Mouse (Mus musculus): ENCODE data around the gene Cd28.

- TF ChIP-seq EP300 (IDR thresholded peaks at IDR 0.05; ENCODE audit: low read length): no peak
- no peak for TF ChIP-seq POLR2A (IDR thresholded peaks at IDR 0.05; ENCODE audit: low read depth, low read length)
- TF ChIP-seq CTCF (conservative IDR thresholded peaks at IDR 0.05 in 1 of 2, IDR thresholded peaks at IDR 0.05 in 1 of 2; ENCODE audit: low read depth in 2 of 2, low read length in 2 of 2): no peak
Measured at GRCm38 (mm10) chr1:60715651-60716196, 876 bp upstream of the Cd28 start.
